Mouse (Mus musculus): ENCODE measurements around the gene Nutf2-ps1. TPM values are rescaled to one million over a fixed set of nuclear protein-coding genes. Genes with fewer than 3 reads are reported as not detected.

The Nutf2-ps1 gene
- polyA plus RNA-seq, 1 experiment from 2014 or later, result 316 TPM

- ATAC-seq, result no peak
- no peak overlapping the region for H3K4me3 ChIP-seq (replicated peaks)
- 94% methylated on average over 14 of the region's 14 CpGs for WGBS
- H3K27me3 ChIP-seq, result no peaks in the 10 kb centered on the region
- no peak overlapping the region for H3K9ac ChIP-seq (replicated peaks)
- no peaks in the 10 kb centered on the region for H3K36me3 ChIP-seq
- H3K9me3 ChIP-seq, result no peaks in the 10 kb centered on the region
- H3K4me1 ChIP-seq (replicated peaks), result 0 out of 2 replicates have a peak, but pooled peaks cover 3% of the 10 kb centered on the region
- H3K27ac ChIP-seq, result no peak overlapping the region
- H3K4me2 ChIP-seq (replicated peaks), result no peak overlapping the region
Measured at GRCm38 (mm10) chr19:53565565-53566277, 23.1 kb downstream of the Nutf2-ps1 start.

GRCm38 (mm10) chr19:53564174-53564573, 24.7 kb downstream of the Nutf2-ps1 start:
- no peaks in the 10 kb centered on the region for H3K36me3 ChIP-seq
- 0 out of 2 replicates have a peak, but pooled peaks cover 3% of the 10 kb centered on the region for H3K4me1 ChIP-seq (replicated peaks)
- no peaks in the 10 kb centered on the region for H3K9me3 ChIP-seq
- H3K4me3 ChIP-seq (replicated peaks), result no peak overlapping the region
- no peak overlapping the region for H3K27ac ChIP-seq
- ATAC-seq, result no peak
- WGBS, result 45% methylated on average over 4 of the region's 4 CpGs
- no peak overlapping the region for H3K9ac ChIP-seq (replicated peaks)
- H3K27me3 ChIP-seq, result no peaks in the 10 kb centered on the region
- no peak overlapping the region for H3K4me2 ChIP-seq (replicated peaks)

GRCm38 (mm10) chr19:53560436-53560835, 28.4 kb downstream of the Nutf2-ps1 start:
- Histone ChIP-seq H3K9ac (replicated peaks) (no peak overlapping the region), H3K36me3 (no peaks in the 10 kb centered on the region), H3K4me3 (replicated peaks) (no peak overlapping the region), H3K27ac (no peak overlapping the region), H3K4me2 (replicated peaks) (no peak overlapping the region), H3K4me1 (replicated peaks) (peaks cover 8% of the 10 kb centered on the region; the same call in 1 of the 2 replicates), H3K9me3 (no peaks in the 10 kb centered on the region), H3K27me3 (no peaks in the 10 kb centered on the region)
- ATAC-seq, result no peak
- WGBS, result 78% methylated on average over 3 of the region's 3 CpGs

- peak overlapping the region; percentile 24; the same call in 1 of the 2 replicates for H3K4me2 ChIP-seq (replicated peaks)
- 41% methylated on average over 20 of the region's 20 CpGs for WGBS
Measured at GRCm38 (mm10) chr19:53557267-53557936, 31.5 kb downstream of the Nutf2-ps1 start.

GRCm38 (mm10) chr19:53556841-53557240, 32.0 kb downstream of the Nutf2-ps1 start:
- Histone ChIP-seq H3K9me3 (no peaks in the 10 kb centered on the region), H3K27ac (no peak overlapping the region), H3K4me3 (replicated peaks) (no peak overlapping the region), H3K36me3 (no peaks in the 10 kb centered on the region), H3K27me3 (no peaks in the 10 kb centered on the region), H3K4me1 (replicated peaks) (peaks cover 8% of the 10 kb centered on the region; the same call in 1 of the 2 replicates), H3K9ac (replicated peaks) (no peak overlapping the region), H3K4me2 (replicated peaks) (no peak overlapping the region)
- ATAC-seq, result no peak
- 35% methylated on average over 6 of the region's 6 CpGs for WGBS

More at GRCm38 (mm10) chr19:53557267-53557936, 31.5 kb downstream of the Nutf2-ps1 start:
- H3K27ac ChIP-seq, result no peak overlapping the region
- H3K4me1 ChIP-seq (replicated peaks), result peaks cover 8% of the 10 kb centered on the region; the same call in 1 of the 2 replicates
- no peak overlapping the region for H3K4me3 ChIP-seq (replicated peaks)
- H3K9me3 ChIP-seq, result no peaks in the 10 kb centered on the region
- H3K36me3 ChIP-seq, result no peaks in the 10 kb centered on the region
- H3K27me3 ChIP-seq, result no peaks in the 10 kb centered on the region
- no peak overlapping the region for H3K9ac ChIP-seq (replicated peaks)
- 0 out of 2 replicates have a peak, but pooled peaks have one; percentile 11 for ATAC-seq

- Histone ChIP-seq H3K9ac (replicated peaks) (no peak overlapping the region), H3K4me1 (replicated peaks) (peaks cover 8% of the 10 kb centered on the region; the same call in 1 of the 2 replicates), H3K4me3 (replicated peaks) (no peak overlapping the region), H3K27me3 (no peaks in the 10 kb centered on the region), H3K4me2 (replicated peaks) (no peak overlapping the region), H3K27ac (no peak overlapping the region), H3K9me3 (no peaks in the 10 kb centered on the region), H3K36me3 (no peaks in the 10 kb centered on the region)
- 89% methylated on average over 5 of the region's 5 CpGs for WGBS
- no peak for ATAC-seq
Measured at GRCm38 (mm10) chr19:53554981-53555616, 33.8 kb downstream of the Nutf2-ps1 start.

GRCm38 (mm10) chr19:53554402-53554801, 34.5 kb downstream of the Nutf2-ps1 start:
- Histone ChIP-seq H3K27ac (no peak overlapping the region), H3K27me3 (no peaks in the 10 kb centered on the region), H3K4me3 (replicated peaks) (no peak overlapping the region), H3K36me3 (no peaks in the 10 kb centered on the region), H3K4me2 (replicated peaks) (no peak overlapping the region), H3K4me1 (replicated peaks) (peaks cover 8% of the 10 kb centered on the region; the same call in 1 of the 2 replicates), H3K9ac (replicated peaks) (no peak overlapping the region), H3K9me3 (no peaks in the 10 kb centered on the region)
- ATAC-seq, result no peak
- 88% methylated on average over 11 of the region's 11 CpGs for WGBS

- 61% methylated on average over 6 of the region's 6 CpGs for WGBS
- no peak overlapping the region for H3K4me3 ChIP-seq (replicated peaks)
- H3K4me2 ChIP-seq (replicated peaks), result no peak overlapping the region
Measured at GRCm38 (mm10) chr19:53552795-53553194, 36.1 kb downstream of the Nutf2-ps1 start.

GRCm38 (mm10) chr19:53552216-53552786, 36.6 kb downstream of the Nutf2-ps1 start:
- ATAC-seq, result no peak
- WGBS, result 44% methylated on average over 10 of the region's 10 CpGs
- no peaks in the 10 kb centered on the region for H3K27me3 ChIP-seq
- no peak overlapping the region for H3K9ac ChIP-seq (replicated peaks)
- H3K4me2 ChIP-seq (replicated peaks), result no peak overlapping the region
- no peaks in the 10 kb centered on the region for H3K36me3 ChIP-seq
- H3K4me3 ChIP-seq (replicated peaks), result no peak overlapping the region
- H3K4me1 ChIP-seq (replicated peaks), result peaks cover 13% of the 10 kb centered on the region
- H3K9me3 ChIP-seq, result no peaks in the 10 kb centered on the region
- H3K27ac ChIP-seq, result no peak overlapping the region

More at GRCm38 (mm10) chr19:53552795-53553194, 36.1 kb downstream of the Nutf2-ps1 start:
- Histone ChIP-seq H3K27me3 (no peaks in the 10 kb centered on the region), H3K36me3 (no peaks in the 10 kb centered on the region), H3K9me3 (no peaks in the 10 kb centered on the region), H3K4me1 (replicated peaks) (peaks cover 10% of the 10 kb centered on the region; the same call in 1 of the 2 replicates), H3K9ac (replicated peaks) (no peak overlapping the region), H3K27ac (no peak overlapping the region)
- no peak for ATAC-seq

GRCm38 (mm10) chr19:53550972-53551371, 37.9 kb downstream of the Nutf2-ps1 start:
- Histone ChIP-seq H3K4me2 (replicated peaks) (no peak overlapping the region), H3K27ac (no peak overlapping the region), H3K27me3 (no peaks in the 10 kb centered on the region), H3K4me1 (replicated peaks) (peaks cover 7% of the 10 kb centered on the region), H3K36me3 (no peaks in the 10 kb centered on the region), H3K9me3 (no peaks in the 10 kb centered on the region), H3K9ac (replicated peaks) (no peak overlapping the region), H3K4me3 (replicated peaks) (no peak overlapping the region)
- 87% methylated on average over 12 of the region's 12 CpGs for WGBS
- no peak for ATAC-seq

GRCm38 (mm10) chr19:53547597-53547996, 41.3 kb downstream of the Nutf2-ps1 start:
- ATAC-seq, result peak; percentile 50; the same call in 1 of the 2 replicates
- Histone ChIP-seq H3K9me3 (no peaks in the 10 kb centered on the region), H3K4me3 (replicated peaks) (no peak overlapping the region), H3K27me3 (no peaks in the 10 kb centered on the region), H3K9ac (replicated peaks) (no peak overlapping the region), H3K27ac (no peak overlapping the region), H3K4me1 (replicated peaks) (peaks cover 7% of the 10 kb centered on the region), H3K4me2 (replicated peaks) (no peak overlapping the region), H3K36me3 (no peaks in the 10 kb centered on the region)
- 19% methylated on average over 8 of the region's 8 CpGs for WGBS
